Mouse (Mus musculus) central nervous system, embryonic 11.5 days (tissue): ENCODE data around the gene Wdr19. TPM values are rescaled to one million over a fixed set of nuclear protein-coding genes. Genes with fewer than 3 reads are reported as not detected.

ENCODE experiments used
- polyA plus RNA-seq: library from polyadenylated mRNA; depleted of rRNA; stranded (reverse); fragments of >200 nt; gene quantifications from 2 replicates; pipeline ENCODE4 v1.2.3, GENCODE M21; 2012; rRNA removed

Wdr19 gene
- 8.5 and 13.6 TPM in 2 replicates for polyA plus RNA-seq

DNA sequence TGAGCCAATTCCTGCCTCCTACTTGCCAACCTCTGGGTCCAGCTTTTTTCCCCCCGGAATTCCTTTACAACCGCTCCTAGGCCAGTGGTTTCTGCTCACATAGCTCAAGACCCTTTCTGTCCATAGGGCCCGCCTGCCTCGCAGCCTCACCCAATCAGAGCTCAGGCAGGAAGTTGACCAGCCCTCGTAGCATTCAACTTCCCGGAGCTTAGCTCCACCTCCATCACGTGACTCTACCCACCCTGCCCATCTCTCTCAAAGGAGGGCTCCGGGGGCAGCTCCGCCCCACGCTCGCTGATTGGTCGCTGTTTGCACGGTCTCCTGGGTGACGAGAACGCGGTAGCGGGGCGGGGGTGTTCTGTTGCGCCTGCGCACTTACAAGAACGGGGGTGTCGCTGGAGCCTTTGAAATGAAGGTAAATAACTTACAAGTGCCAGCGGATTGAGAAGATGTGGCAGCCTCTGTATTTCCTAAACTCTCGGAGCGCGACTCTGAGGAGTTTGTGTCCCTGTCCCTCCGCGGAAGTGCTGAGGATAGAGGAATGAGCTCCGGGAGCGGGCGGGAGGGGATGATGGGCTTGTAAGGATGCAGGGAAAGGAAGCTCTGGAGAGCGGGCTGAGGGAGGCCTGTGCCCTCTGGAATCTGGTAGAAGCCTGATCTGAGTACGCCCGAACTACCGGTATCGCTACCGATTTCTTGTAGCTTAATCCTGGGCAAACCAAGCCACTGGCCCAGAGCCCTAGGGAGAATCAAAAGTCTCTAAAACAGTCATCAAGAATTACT, at the start of gene Wdr19:
Wdr19 (plus strand) TSS at position 351 of the 783 bp plus-strand sequence.

Other genes with a start within 250 kb of the Wdr19 start
- 0.38 and 0.43 TPM in 2 replicates for gene Tlr6, start 239.6 kb upstream of the Wdr19 start, polyA plus RNA-seq
- 20.0 and 22.5 TPM in 2 replicates for gene Fam114a1, start 229.6 kb upstream of the Wdr19 start, polyA plus RNA-seq
- gene Tmem156, start 107.6 kb upstream of the Wdr19 start, polyA plus RNA-seq: 0.13 and 0.17 TPM in 2 replicates
- gene Klhl5, start 92.2 kb upstream of the Wdr19 start, polyA plus RNA-seq: 22.4 and 31.8 TPM in 2 replicates
- 41.6 and 55.9 TPM in 2 replicates for gene Rfc1, start 136.0 kb downstream of the Wdr19 start, polyA plus RNA-seq
- gene Klb, start 148.6 kb downstream of the Wdr19 start, polyA plus RNA-seq: 0.37 and 0.66 TPM in 2 replicates
- gene Rpl9, start 191.7 kb downstream of the Wdr19 start, polyA plus RNA-seq: 1,209 and 1,253 TPM in 2 replicates
- gene Lias, start 191.8 kb downstream of the Wdr19 start, polyA plus RNA-seq: 48.2 and 56.2 TPM in 2 replicates
- gene Ugdh, start 236.3 kb downstream of the Wdr19 start, polyA plus RNA-seq: 59.6 and 60.5 TPM in 2 replicates